In genomic region chr15:82229542-82230045, GRCm38 (mm10) we compare ENCODE assay signal across 1 mouse cellular context.
TF ChIP-seq lines count a peak whose summit lies in the region.

No protein-coding gene starts in this region.

TF ChIP-seq in MEL, 35 proteins besides CTCF, POLR2A, EP300 and RAD21 (continued from another document):
- TF ChIP-seq TBP (IDR thresholded peaks at IDR 0.05; ENCODE audit: low read depth, low read length): no peak
